Mouse (Mus musculus): Measurements from ENCODE around the gene Zfp846.

Gene Zfp846

DNA sequence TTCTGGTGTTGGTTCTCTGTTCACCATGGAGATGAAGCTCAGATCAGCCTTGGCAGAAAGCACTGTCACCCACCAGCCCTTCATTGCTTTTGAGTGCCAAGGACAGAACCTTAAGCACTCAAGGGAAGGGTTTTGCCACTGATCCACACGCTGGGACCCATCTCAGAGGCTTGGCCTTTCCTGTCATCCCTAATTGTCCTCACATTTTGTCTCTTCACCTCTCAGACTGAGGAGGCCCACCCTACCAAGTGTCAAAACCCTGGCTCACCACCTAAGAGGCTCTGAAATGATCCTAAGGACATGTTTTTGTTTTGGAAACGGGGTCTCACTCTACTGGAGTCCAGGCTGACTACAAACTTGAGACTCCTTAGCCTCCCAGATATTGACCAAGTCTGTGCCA, 55.7 kb downstream of the Zfp846 start:
- in situ Hi-C loops (cut with MboI, MseI) = no loop called here

DNA sequence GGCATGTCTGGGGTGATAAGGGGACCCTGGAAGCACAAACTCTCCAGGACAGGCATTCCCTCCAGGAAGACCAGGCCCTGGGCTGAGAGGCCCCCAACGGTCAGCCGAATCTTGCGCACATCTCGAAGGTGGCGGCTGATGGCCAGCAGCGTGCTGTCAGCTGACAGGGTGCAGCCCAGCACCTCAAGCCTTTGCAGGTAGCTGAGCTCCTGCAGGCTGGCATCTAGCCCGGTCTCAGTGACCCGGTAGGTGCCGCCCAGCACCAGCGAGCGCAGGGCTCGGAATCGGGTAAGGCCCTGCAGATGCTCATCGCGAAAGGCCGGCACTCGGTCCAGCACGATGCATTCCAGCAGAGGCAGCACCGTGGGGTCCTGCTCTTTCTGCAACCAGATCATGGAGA, 57.5 kb downstream of the Zfp846 start:
- in situ Hi-C loops (cut with MboI, MseI) = no loop called here

DNA sequence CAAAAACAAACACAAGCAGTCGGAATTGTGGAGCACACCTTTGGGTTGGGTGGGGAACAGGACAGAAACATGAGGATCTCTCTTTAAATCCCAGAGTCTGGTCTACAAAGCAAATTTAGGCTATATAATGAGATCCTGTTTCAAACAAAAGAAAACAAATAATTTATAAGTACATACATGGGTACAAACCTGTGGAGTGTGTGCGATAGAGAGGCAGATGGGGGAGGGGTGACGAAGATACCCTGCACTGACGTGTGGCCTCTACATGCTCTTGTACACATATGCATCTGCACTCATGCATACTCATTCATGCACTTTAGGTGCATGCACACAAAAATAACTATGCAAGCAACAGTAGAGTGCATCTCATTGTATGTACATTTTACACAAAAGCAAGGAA, 58.4 kb downstream of the Zfp846 start:
- in situ Hi-C loops (cut with MboI, MseI) = no loop called here

DNA sequence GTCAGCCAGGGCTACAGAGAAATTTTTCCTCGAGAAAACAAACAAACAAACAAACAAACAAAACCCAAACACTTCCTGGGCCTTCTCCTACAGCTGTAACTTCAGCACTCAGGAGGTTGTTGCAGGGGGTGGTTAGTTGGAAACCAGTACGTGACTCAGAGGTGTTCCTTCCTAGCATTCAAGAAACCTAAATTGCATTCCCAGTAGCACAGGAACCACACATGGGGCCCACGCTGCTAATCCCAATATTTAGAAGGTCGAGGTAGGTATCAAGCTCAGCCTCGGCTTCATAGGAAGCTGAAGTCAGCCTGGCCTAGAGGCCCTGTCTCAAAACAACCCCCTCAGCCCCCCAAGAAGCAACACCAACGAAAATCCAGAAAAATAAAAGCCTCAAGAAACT, 60.4 kb downstream of the Zfp846 start:
- in situ Hi-C loops (cut with MboI, MseI) = no loop called here

DNA sequence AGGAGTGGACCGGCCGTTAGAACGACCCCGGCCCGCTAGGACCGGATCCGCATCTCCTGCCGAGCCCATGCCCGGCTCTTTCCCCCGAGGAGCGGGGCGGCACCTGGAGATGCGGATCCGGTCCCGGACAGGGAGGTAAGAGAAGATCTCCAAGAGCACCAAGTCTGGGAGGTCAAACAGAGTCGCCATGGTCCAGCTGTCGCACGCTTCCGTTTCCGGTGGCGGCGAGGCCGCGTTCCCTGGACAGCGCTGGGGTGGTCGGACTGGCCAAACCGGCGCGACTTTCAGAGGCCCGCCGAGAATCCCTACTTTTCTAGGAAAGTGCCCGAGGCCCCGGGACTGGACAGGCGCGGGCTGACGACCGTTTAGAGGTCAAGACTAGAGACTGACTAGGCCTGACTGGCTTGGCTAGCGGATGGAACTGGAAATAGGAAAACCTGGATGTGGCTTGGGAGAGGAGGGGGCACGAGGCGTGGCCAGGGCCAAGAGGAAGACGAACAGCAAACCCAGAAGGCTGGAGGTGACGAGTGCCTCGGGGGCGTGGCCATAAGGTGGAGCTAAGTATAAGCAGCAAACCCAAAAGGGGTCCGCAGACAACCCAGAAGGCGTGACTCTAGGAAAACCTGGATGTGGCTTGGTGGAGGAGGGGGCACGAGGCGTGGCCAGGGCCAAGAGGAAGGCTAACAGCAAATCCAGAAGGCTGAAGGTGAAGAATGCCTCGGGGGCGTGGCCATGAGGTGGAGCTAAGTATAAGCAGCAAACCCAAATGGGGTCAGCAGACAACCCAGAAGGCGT, 61.2 kb downstream of the Zfp846 start, which contains the start of gene Ubl5:
Gene Ubl5 (plus strand): TSS at position 778 of the 795 bp plus-strand sequence.
- in situ Hi-C loops (cut with MboI, MseI) = no loop called here

DNA sequence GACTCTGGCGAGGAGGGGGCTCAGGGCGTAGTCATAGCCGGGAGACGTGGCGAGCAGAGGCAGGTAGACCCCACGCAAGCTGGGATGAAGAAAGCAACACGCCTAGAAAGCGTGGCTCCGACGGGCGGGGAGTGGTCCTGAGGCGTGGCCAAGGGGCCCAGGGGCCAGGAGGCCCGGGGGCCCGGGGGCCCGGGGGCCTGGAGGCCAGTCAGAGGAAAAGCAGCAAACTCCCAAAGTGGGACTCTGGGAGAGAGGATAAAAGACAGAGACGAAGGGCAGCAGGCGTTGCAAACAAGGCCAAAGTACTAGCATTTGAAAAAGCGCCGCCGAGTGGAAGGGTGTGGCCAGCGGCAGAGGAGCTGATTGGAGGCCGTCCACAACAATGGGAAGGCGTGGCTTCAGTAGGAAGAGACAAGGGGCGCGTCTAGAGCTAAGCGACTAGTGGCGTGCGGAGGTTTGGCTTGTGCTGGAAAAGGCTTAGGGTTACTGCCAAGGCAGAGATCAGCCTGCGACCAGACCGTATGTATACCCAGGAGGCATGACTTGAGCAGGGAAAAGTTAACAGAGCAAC, 61.9 kb downstream of the Zfp846 start:
- in situ Hi-C loops (cut with MboI, MseI) = no loop called here

DNA sequence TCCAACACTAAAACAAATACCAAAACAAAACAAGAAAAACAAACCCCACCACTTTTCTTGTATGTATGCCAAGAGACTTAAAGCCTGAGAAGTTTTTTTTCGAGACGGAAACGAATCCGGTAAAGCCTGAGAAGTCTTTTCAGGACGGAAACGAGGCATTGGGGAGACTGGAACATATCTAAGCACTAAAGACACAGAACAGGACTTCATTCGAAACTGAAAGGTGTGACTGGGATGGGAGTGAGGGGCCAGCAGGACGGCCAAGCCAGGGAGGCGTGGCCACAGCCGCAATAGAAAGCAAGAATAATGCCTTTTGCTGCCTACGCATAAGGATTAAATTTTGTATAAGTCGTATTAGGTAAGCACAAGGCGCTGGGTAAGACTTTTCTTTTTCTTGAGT, 62.7 kb downstream of the Zfp846 start:
- in situ Hi-C loops (cut with MboI, MseI) = no loop called here

DNA sequence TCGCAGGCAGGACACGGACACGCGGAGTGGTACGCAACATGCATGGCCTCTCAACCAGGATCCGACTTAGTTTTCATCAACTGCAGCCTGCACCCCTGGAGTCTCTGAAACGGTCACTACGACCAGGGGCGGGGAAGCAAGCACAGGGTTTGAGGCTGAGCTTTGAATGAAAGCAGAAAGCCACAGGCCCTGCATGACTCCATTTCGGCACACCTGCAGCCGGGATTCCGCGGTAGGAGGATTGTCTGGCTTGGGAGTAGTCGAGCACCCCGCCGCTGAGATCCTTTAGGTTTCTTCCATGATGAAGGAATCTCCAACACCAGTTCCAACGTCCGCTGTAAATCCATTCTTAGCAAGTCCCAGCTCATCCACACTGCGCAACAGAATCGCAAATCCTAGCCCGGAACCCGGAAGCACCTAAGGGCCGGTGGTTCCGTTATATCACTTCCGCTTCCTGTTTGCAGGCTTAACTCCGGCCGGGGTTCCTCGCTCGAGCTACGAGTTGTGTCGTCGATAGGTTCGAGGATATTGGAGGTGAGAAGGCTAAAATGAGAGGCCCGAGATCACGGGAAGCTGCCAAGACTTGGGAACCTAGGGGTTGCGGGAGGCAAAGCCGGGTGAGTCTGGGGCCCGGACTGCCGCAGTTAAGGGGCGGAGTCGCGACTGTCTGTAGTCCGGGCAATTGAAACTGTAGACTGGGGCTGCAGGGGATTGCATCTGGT, 63.4 kb downstream of the Zfp846 start, which contains the start of gene Fbxl12:
Gene Fbxl12 (minus strand): TSS at position 408 of the 722 bp plus-strand sequence.
- in situ Hi-C loops (cut with MboI, MseI) = no loop called here

DNA sequence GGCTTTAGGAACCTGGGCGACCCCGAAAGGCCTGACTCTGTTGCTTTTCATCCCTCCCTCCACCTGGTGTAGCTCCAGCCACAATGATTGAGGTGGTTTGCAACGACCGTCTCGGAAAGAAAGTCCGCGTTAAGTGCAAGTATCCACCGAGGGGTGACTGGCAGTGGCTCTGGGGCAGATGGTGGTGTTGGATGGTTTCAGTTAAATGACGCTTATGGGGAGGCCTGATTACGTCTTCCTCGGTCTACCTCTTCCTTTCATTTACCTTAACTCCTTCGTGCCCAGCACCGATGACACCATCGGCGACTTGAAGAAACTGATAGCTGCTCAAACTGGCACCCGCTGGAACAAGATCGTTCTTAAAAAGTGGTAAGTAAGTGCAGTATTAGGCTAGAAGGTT, 64.0 kb downstream of the Zfp846 start:
- in situ Hi-C loops (cut with MboI, MseI) = no loop called here

DNA sequence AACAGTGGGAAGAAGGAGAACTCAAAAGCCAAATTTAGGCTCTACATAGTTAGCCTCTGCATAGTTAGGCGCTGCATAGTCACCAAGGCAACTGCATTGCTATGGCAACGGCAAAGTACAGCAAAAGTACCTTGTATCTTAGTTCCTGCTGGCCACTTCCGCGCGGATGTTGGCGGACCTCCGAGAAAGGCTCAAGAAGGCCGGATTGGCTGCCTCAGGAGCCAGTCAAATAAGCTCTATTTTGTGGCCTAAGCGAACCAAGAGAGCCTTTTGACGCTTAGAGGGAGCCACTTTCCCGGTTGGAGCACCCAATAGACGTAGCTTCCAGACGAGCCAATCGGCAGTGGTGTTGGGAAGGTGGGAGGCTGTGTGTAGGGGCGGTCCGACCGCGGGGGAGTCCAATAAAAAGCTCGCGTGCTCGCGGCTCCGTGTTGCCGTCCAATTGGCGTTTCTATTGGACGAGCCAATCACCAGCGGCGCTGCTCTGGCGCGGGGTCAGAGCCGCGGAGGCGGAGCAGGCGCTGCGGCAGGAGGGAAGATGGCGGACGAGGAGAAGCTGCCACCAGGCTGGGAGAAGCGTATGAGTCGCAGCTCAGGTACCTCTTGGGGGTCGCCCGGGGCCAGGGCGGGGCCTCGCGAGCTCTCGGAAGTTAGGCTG, 70.6 kb downstream of the Zfp846 start, which contains the start of gene Pin1:
Gene Pin1 (plus strand): TSS at position 494 of the 658 bp plus-strand sequence.
- in situ Hi-C loops (cut with MboI, MseI) = no loop called here

DNA sequence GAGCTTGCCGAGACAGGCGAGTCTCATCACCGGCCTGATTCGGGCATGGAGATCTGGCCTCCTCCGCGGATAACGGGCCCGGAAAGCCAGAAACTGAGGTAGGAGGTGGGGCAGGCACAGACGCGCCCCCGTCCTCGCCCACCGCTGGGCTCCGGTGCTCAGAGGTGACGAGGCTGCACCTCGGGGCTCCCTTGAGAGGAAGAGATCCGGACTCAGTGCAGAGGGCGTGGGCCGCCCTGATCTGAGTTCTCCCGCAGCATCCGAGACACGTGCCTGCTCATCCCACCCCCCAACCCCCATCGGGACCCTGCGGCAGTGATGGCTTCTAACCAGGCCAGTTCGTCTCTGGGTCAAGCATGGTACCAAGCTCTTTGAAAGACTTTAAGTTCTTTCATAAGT, 71.2 kb downstream of the Zfp846 start:
- in situ Hi-C loops (cut with MboI, MseI) = no loop called here

DNA sequence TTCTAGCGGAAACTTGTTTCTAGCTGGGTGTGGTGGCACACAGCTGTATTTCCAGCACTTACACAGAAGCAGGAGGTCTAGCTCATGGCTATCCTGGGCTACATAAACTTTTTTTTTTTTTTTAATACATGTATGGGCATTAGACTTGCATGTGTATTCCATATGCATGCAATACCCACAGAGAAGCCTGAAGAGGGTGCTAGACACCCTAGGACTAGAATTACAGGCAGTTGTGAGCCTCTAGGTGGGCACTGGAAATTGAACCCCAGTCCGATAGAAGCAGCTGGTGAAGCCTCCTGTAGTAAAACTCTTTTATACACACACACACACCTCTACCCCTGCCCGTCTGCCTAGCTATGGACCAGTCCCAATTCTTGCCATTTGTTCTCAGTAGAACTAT, 72.8 kb downstream of the Zfp846 start:
- in situ Hi-C loops (cut with MboI, MseI) = no loop called here

Data from T-helper 1 cell (primary cell).